Mouse (Mus musculus) hindbrain, embryonic 15.5 days (tissue): ENCODE data around the gene Zrsr1. TPM values are rescaled to one million over a fixed set of nuclear protein-coding genes. Genes with fewer than 3 reads are reported as not detected.

Experiments used
- ATAC-seq: fragments of 200-750 bp; cut with Nextera tagmentation; 2 replicates; pipeline ENCODE4 v1.8.0; 2017; ENCODE audit warnings: low read depth, moderate number of reproducible peaks, moderate TSS enrichment; ENCODE audit not compliant: low FRiP score
- H3K27ac ChIP-seq: fragments of 300-500 bp; sonication (generic); replicated peaks from 2 replicates; pipeline ENCODE4 v1.5.1; 2015; ENCODE audit warnings: mild to moderate bottlenecking, inconsistent platforms
- H3K27me3 ChIP-seq: fragments of 300-500 bp; sonication (generic); 2 replicates; pipeline ENCODE4 v1.6.1; 2015; ENCODE audit warnings: control low read depth, inconsistent platforms
- H3K36me3 ChIP-seq: fragments of 300-500 bp; sonication (generic); 2 replicates; pipeline ENCODE4 v1.6.1; 2015; ENCODE audit warnings: control low read depth, inconsistent platforms
- H3K4me1 ChIP-seq: fragments of 300-500 bp; sonication (generic); replicated peaks from 2 replicates; pipeline ENCODE4 v1.6.1; 2015; ENCODE audit warnings: control low read depth, inconsistent platforms
- H3K4me2 ChIP-seq: fragments of 300-500 bp; sonication (generic); 2 replicates; pipeline ENCODE4 v1.6.1; 2015; ENCODE audit warnings: moderate library complexity, mild to moderate bottlenecking, inconsistent platforms
- H3K4me3 ChIP-seq: fragments of 300-500 bp; sonication (generic); 2 replicates; pipeline ENCODE4 v1.5.1; 2015; ENCODE audit warnings: mild to moderate bottlenecking, inconsistent platforms
- H3K9ac ChIP-seq: fragments of 300-500 bp; sonication (generic); 2 replicates; pipeline ENCODE4 v1.6.1; 2015; ENCODE audit warnings: inconsistent platforms
- H3K9me3 ChIP-seq: fragments of 300-500 bp; sonication (generic); 2 replicates; pipeline ENCODE4 v1.6.1; 2016; ENCODE audit warnings: control low read depth, inconsistent platforms
- WGBS: fragments of 180-500 bp; shearing (Covaris S2); methylation state at CpG from one replicate; pipeline ENCODE4 v1.1.7; 2015; 5-methylcytosine and 5-hydroxymethylcytosine counted together
- polyA plus RNA-seq: library from polyadenylated mRNA; unstranded; fragments of >200 nt; fragmentation: Nextera tagmentation; extraction: Ambion mirVana; gene quantifications from 2 replicates; pipeline ENCODE4 v1.2.1, GENCODE M21; 2015

The Zrsr1 gene
- polyA plus RNA-seq = 7.1 and 8.0 TPM in 2 replicates

GRCm38 (mm10) chr11:22971835-22972709, at the start of gene Zrsr1:
Gene Zrsr1 (plus strand): TSS chr11:22972005.
- H3K9ac ChIP-seq = peak within 1 kb of the TSS; percentile 55
- peak within 1 kb of the TSS; percentile 50 for H3K4me3 ChIP-seq
- ATAC-seq = peak; percentile 91
- peaks cover 16% of the 10 kb centered on the region for H3K36me3 ChIP-seq
- peak within 1 kb of the TSS; percentile 82 for H3K27ac ChIP-seq
- H3K4me1 ChIP-seq = peaks cover 29% of the 10 kb centered on the region
- peaks cover 11% of the 10 kb centered on the region; the same call in 1 of the 2 replicates for H3K9me3 ChIP-seq
- no peaks in the 10 kb centered on the region for H3K27me3 ChIP-seq
- H3K4me2 ChIP-seq = peak within 1 kb of the TSS; percentile 56
- WGBS = 49% methylated on average over 56 of the region's 56 CpGs

DNA sequence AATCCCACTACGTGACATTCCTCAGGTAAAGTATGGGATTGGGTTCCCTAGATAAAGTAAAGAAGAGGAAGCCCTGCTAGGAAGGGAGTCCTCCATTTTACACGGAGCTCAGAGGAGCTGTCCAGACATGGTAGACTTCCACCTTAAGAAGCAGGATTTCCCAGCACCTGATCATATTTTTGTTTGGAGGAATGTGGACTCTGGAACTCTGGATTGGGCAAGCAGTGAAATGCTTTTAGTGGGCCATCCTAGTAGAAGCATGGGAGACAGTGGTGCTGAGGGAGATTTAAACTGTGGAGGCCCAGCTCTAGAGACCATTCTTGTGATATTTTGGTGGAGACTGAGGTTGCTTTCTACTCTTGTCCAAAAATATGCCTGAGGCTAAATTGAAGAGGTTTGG, 49.3 kb upstream of the Zrsr1 start:
- Histone ChIP-seq H3K4me1 (no peaks in the 10 kb centered on the region), H3K4me2 (no peak overlapping the region), H3K27ac (no peak overlapping the region), H3K36me3 (no peaks in the 10 kb centered on the region), H3K9ac (no peak overlapping the region), H3K4me3 (no peak overlapping the region), H3K27me3 (no peaks in the 10 kb centered on the region), H3K9me3 (no peaks in the 10 kb centered on the region)
- WGBS = 92% methylated on average over 2 of the region's 2 CpGs
- ATAC-seq = no peak

GRCm38 (mm10) chr11:22923606-22924005, 48.2 kb upstream of the Zrsr1 start:
- WGBS = 70% methylated on average over 2 of the region's 2 CpGs
- Histone ChIP-seq H3K4me1 (no peaks in the 10 kb centered on the region), H3K4me2 (no peak overlapping the region), H3K9me3 (no peaks in the 10 kb centered on the region), H3K36me3 (no peaks in the 10 kb centered on the region), H3K27me3 (no peaks in the 10 kb centered on the region), H3K4me3 (no peak overlapping the region), H3K27ac (no peak overlapping the region), H3K9ac (no peak overlapping the region)
- ATAC-seq = no peak

- H3K4me3 ChIP-seq = no peak overlapping the region
- H3K9me3 ChIP-seq = no peaks in the 10 kb centered on the region
- no peak overlapping the region for H3K9ac ChIP-seq
- H3K4me2 ChIP-seq = no peak overlapping the region
- no peaks in the 10 kb centered on the region for H3K36me3 ChIP-seq
- no peaks in the 10 kb centered on the region for H3K4me1 ChIP-seq
- no peak overlapping the region for H3K27ac ChIP-seq
- ATAC-seq = no peak
- WGBS = 78% methylated on average over 8 of the region's 8 CpGs
- H3K27me3 ChIP-seq = no peaks in the 10 kb centered on the region
These were observed 43.1 kb upstream of the Zrsr1 start for GRCm38 (mm10) chr11:22928586-22929169.

GRCm38 (mm10) chr11:22930129-22930528, 41.7 kb upstream of the Zrsr1 start:
- Histone ChIP-seq H3K4me1 (no peaks in the 10 kb centered on the region), H3K27me3 (no peaks in the 10 kb centered on the region), H3K9me3 (no peaks in the 10 kb centered on the region), H3K4me3 (no peak overlapping the region), H3K4me2 (no peak overlapping the region), H3K36me3 (no peaks in the 10 kb centered on the region), H3K9ac (no peak overlapping the region), H3K27ac (no peak overlapping the region)
- ATAC-seq = no peak
- 63% methylated on average over 2 of the region's 2 CpGs for WGBS

- no peak overlapping the region for H3K27ac ChIP-seq
- no peak for ATAC-seq
- H3K4me3 ChIP-seq = no peak overlapping the region
- H3K4me1 ChIP-seq = no peaks in the 10 kb centered on the region
- no peaks in the 10 kb centered on the region for H3K36me3 ChIP-seq
- 98% methylated on average over 2 of the region's 2 CpGs for WGBS
- H3K4me2 ChIP-seq = no peak overlapping the region
- H3K9ac ChIP-seq = no peak overlapping the region
- H3K9me3 ChIP-seq = no peaks in the 10 kb centered on the region
- H3K27me3 ChIP-seq = no peaks in the 10 kb centered on the region
These were observed 40.4 kb upstream of the Zrsr1 start for GRCm38 (mm10) chr11:22931320-22931905.

GRCm38 (mm10) chr11:22932167-22932566, 39.6 kb upstream of the Zrsr1 start:
- no peaks in the 10 kb centered on the region for H3K27me3 ChIP-seq
- H3K9me3 ChIP-seq = no peaks in the 10 kb centered on the region
- no peaks in the 10 kb centered on the region for H3K4me1 ChIP-seq
- no peak overlapping the region for H3K4me3 ChIP-seq
- ATAC-seq = no peak
- no peaks in the 10 kb centered on the region for H3K36me3 ChIP-seq
- no peak overlapping the region for H3K9ac ChIP-seq
- no peak overlapping the region for H3K4me2 ChIP-seq
- H3K27ac ChIP-seq = no peak overlapping the region

GRCm38 (mm10) chr11:22936446-22937125, 35.2 kb upstream of the Zrsr1 start:
- H3K4me2 ChIP-seq = no peak overlapping the region
- H3K4me1 ChIP-seq = no peaks in the 10 kb centered on the region
- no peak overlapping the region for H3K27ac ChIP-seq
- H3K4me3 ChIP-seq = no peak overlapping the region
- 51% methylated on average over 5 of the region's 5 CpGs for WGBS
- no peaks in the 10 kb centered on the region for H3K36me3 ChIP-seq
- H3K9ac ChIP-seq = no peak overlapping the region
- no peak for ATAC-seq
- H3K27me3 ChIP-seq = no peaks in the 10 kb centered on the region
- H3K9me3 ChIP-seq = no peaks in the 10 kb centered on the region

DNA sequence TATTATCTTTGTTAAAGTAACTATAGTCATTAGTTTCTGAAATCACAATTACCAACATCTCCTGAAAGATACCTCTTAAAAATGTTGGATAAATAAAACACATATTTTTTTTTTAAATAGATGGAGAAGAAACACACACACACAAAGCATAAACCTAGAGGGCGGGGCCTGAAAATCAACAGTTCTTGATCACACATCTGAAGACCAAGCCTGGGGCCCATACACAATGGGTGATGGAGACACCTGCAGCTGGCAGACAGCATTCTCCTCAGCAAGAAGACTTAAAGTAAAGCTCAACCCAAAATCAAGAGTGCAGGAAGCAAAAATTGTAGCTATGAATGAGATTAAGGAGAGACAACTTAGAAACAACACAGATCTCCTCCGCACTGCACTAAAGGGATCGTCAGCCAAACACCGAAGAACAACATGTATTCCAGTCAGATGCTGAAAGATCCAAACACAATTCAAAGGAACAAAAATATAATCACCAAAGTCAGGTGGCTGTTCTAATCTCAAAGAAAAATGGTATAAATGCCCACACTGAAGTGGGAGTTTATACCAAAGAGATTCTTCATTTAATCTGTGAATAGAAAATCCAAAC, 34.0 kb upstream of the Zrsr1 start:
- 94% methylated on average over 4 of the region's 4 CpGs for WGBS
- Histone ChIP-seq H3K4me2 (no peak overlapping the region), H3K4me3 (no peak overlapping the region), H3K9ac (no peak overlapping the region), H3K27me3 (no peaks in the 10 kb centered on the region), H3K36me3 (no peaks in the 10 kb centered on the region), H3K27ac (no peak overlapping the region), H3K4me1 (no peaks in the 10 kb centered on the region), H3K9me3 (no peaks in the 10 kb centered on the region)
- ATAC-seq = no peak

DNA sequence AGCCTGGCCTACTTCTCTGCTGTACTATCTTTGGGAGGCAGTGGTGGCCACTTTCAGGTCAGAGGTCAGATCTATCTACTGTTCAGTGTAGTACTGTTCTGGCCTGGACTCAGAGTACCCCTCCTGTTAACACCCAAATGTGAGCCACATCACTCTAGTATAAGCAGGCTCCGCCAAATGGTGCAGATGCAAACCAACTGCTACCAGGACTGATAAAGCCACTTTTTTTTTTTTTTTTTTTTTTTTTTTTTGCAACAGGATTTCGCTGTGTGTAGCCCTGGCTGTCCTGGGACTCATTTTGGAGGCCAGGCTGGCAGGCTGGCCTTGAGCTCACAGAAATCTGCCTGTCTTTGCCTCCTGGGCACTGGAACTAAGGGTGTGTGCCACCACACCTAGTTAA, 32.8 kb upstream of the Zrsr1 start:
- no peak for ATAC-seq
- Histone ChIP-seq H3K9ac (no peak overlapping the region), H3K36me3 (no peaks in the 10 kb centered on the region), H3K27me3 (no peaks in the 10 kb centered on the region), H3K27ac (no peak overlapping the region), H3K4me3 (no peak overlapping the region), H3K9me3 (no peaks in the 10 kb centered on the region), H3K4me1 (no peaks in the 10 kb centered on the region), H3K4me2 (no peak overlapping the region)
- 84% methylated on average over 2 of the region's 2 CpGs for WGBS

DNA sequence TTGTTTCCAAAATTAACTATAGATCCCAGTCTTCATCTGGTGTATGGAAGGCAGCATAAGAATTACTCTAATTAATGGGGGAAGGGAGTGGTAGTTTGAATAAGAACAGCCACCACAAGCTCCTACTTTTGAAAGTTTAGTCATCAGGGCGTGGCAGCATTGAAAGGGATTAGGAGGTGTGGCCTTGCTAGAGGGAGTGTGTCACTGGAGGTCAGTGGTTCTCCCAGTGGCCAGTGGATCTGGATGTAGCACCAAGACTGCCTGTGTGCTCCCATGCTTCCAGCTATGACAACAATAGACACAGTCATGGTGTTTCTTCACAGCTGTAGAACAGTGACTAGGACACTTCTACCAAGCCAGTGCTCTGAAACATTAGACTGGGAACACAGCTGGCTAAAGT, 22.7 kb upstream of the Zrsr1 start:
- WGBS = 86% methylated on average over 1 of the region's 1 CpGs
- no peaks in the 10 kb centered on the region for H3K4me1 ChIP-seq

More for the DNA sequence above, 22.7 kb upstream of the Zrsr1 start:
- Histone ChIP-seq H3K27ac (no peak overlapping the region), H3K9me3 (no peaks in the 10 kb centered on the region), H3K36me3 (no peaks in the 10 kb centered on the region), H3K9ac (no peak overlapping the region), H3K27me3 (no peaks in the 10 kb centered on the region), H3K4me2 (no peak overlapping the region), H3K4me3 (no peak overlapping the region)
- no peak for ATAC-seq
